9 mouse cellular contexts compared by ENCODE assay signal in genomic region chr1:38799304-38799703, GRCm38 (mm10). TPM values are rescaled to one million over a fixed set of nuclear protein-coding genes. Genes with fewer than 3 reads are reported as not detected.
DNase-seq lines count a peak whose midpoint lies in the region; ATAC-seq and TF ChIP-seq lines count a peak whose summit lies in the region.
"Had no signal": no experiment of that assay in that cellular context is flagged by ENCODE, and none has a peak within 500 bp of the region (broad histone marks: within the 10 kb centered on the region; RNA-seq: fewer than 3 reads in every experiment).

No protein-coding gene starts in this region.

- peak; percentile 60 for TF ChIP-seq CTCF in liver, adult 2 months (IDR thresholded peaks at IDR 0.05; ENCODE audit: low read depth, low read length)
- TF ChIP-seq CTCF in lung, postnatal 0 days (IDR thresholded peaks at IDR 0.05), result peak; percentile 73

- peak; percentile 26 to 36 for DNase-seq in cerebellum, adult 18-20 months
- no peak for DNase-seq in cerebellum, adult 11-12 months
- DNase-seq in liver, adult 2 months (ENCODE audit: extremely low read depth, low read depth, low spot score), result peak; percentile 14
- DNase-seq in liver, embryonic 11.5 days (ENCODE audit: low spot score), result no peak
- peak; percentile 78 for DNase-seq in embryo, embryonic 10.5 days (ENCODE audit: low spot score)
- peak; percentile 35 for DNase-seq in lung, postnatal 0 days (ENCODE audit: low spot score)
- peak; percentile 19 for DNase-seq in thymus, postnatal 36 days

- no peaks in the 10 kb centered on the region for H3K9me3 ChIP-seq in liver, embryonic 11.5 days (ENCODE audit: control insufficient read depth, low read length)
- no peaks in the 10 kb centered on the region for H3K9me3 ChIP-seq in lung, postnatal 0 days (ENCODE audit: low read length)

- H3K27me3 ChIP-seq in liver, adult 2 months (ENCODE audit: control insufficient read depth, insufficient read depth, low read length), result no peaks in the 10 kb centered on the region
- H3K27me3 ChIP-seq in liver, embryonic 11.5 days (replicated peaks; ENCODE audit: control insufficient read depth, insufficient read depth, low read length), result no peaks in the 10 kb centered on the region
- no peaks in the 10 kb centered on the region for H3K27me3 ChIP-seq in lung, postnatal 0 days (replicated peaks; ENCODE audit: insufficient read depth, low read length)

- 36% methylated on average over 3 of the region's 3 CpGs for WGBS in liver, adult 2 months
- WGBS in liver, embryonic 11.5 days, result 28% methylated on average over 3 of the region's 3 CpGs
- 34% methylated on average over 3 of the region's 3 CpGs for WGBS in lung, postnatal 0 days

- H3K9ac ChIP-seq in liver, adult 2 months (ENCODE audit: low read depth, low read length), result no peak overlapping the region
- H3K9ac ChIP-seq in liver, embryonic 11.5 days (ENCODE audit: low read depth, low read length), result no peak overlapping the region
- H3K9ac ChIP-seq in lung, postnatal 0 days (replicated peaks; ENCODE audit: low read depth), result no peak overlapping the region

- no peaks in the 10 kb centered on the region for H3K4me1 ChIP-seq in liver, adult 2 months (ENCODE audit: control insufficient read depth, insufficient read depth, low read length)
- H3K4me1 ChIP-seq in liver, embryonic 11.5 days (replicated peaks; ENCODE audit: control insufficient read depth, insufficient read depth, low read length), result no peaks in the 10 kb centered on the region
- no peaks in the 10 kb centered on the region for H3K4me1 ChIP-seq in lung, postnatal 0 days (ENCODE audit: insufficient read depth, low read depth, low read length)

- no peaks in the 10 kb centered on the region for H3K36me3 ChIP-seq in liver, adult 2 months (ENCODE audit: control insufficient read depth, insufficient read depth, low read length)
- no peaks in the 10 kb centered on the region for H3K36me3 ChIP-seq in liver, embryonic 11.5 days (ENCODE audit: control insufficient read depth, insufficient read depth, low read length)
- H3K36me3 ChIP-seq in lung, postnatal 0 days (ENCODE audit: insufficient read depth, low read length), result no peaks in the 10 kb centered on the region

- H3K4me2 ChIP-seq in liver, embryonic 11.5 days, result no peak overlapping the region
- H3K4me2 ChIP-seq in lung, postnatal 0 days (replicated peaks; ENCODE audit: low read depth, low read length), result no peak overlapping the region

- H3K27ac ChIP-seq in liver, adult 2 months (replicated peaks; ENCODE audit: insufficient read depth, low read depth, low read length), result no peak overlapping the region
- no peak overlapping the region for H3K27ac ChIP-seq in liver, embryonic 11.5 days (ENCODE audit: low read depth, low read length)
- H3K27ac ChIP-seq in lung, postnatal 0 days (ENCODE audit: low read length), result no peak overlapping the region
- H3K27ac ChIP-seq: macrophage had no signal

- ATAC-seq in liver, embryonic 11.5 days (replicated peaks; ENCODE audit: low FRiP score), result no peak
- ATAC-seq in lung, postnatal 0 days, result no peak
- no peak for ATAC-seq in erythroid progenitor cell, adult 5-6 weeks (replicated peaks; ENCODE audit: low FRiP score, poor library complexity, severe bottlenecking)

- no peak for TF ChIP-seq POLR2A in liver, adult 2 months (IDR thresholded peaks at IDR 0.05; ENCODE audit: extremely low read depth, insufficient read depth, low read length)

- no peak for TF ChIP-seq EP300 in lung, postnatal 0 days (IDR thresholded peaks at IDR 0.05)

- H3K79me2 ChIP-seq in liver, adult 2 months (ENCODE audit: control insufficient read depth, insufficient read depth, low read length), result no peaks in the 10 kb centered on the region

- no peak overlapping the region for H3K4me3 ChIP-seq in liver, adult 2 months (ENCODE audit: insufficient read depth, low read depth, low read length)
- H3K4me3 ChIP-seq in liver, embryonic 11.5 days (ENCODE audit: low read depth, low read length), result no peak overlapping the region
- no peak overlapping the region for H3K4me3 ChIP-seq in lung, postnatal 0 days (ENCODE audit: low read depth, low read length)

RNA-seq across cellular contexts. Expression of gene Lonrf2, which starts 37.2 kb away (rescaled TPM):
- total RNA-seq in liver, adult 2 months (2014; rRNA removed), result not detected in 2 replicates
- polyA plus RNA-seq in liver, adult 2 months (2012; rRNA removed), result not detected in 2 replicates
- 0.22 and 0.41 TPM in 2 replicates for polyA plus RNA-seq in liver, embryonic 11.5 days (2014; fragmentation: Nextera tagmentation; extraction: Ambion mirVana)
- 0.07 and 0.08 TPM in 2 replicates for polyA plus RNA-seq in lung, postnatal 0 days (2015; fragmentation: Nextera tagmentation; extraction: Ambion mirVana)
- total RNA-seq in erythroid progenitor cell, adult 5-6 weeks (2015; ENCODE audit: low replicate concordance), result 1.1 TPM in 1 of 2 replicates, not detected in the other
- under 0.01 and 0.26 TPM in 2 replicates for total RNA-seq in erythroid progenitor cell, adult 5-6 weeks (2017; ENCODE audit: low replicate concordance)
- polyA plus RNA-seq: macrophage had no signal

Comparison
In these comparisons a context has a peak if more than half of its experiments do, and no peak if none do; other contexts are left out.
1. DNase-seq: peak in cerebellum, adult 18-20 months (2 of 2), liver, adult 2 months (single experiment), embryo, embryonic 10.5 days (single experiment), lung, postnatal 0 days (single experiment) and thymus, postnatal 36 days (2 of 2); none in cerebellum, adult 11-12 months (single experiment) and liver, embryonic 11.5 days (single experiment).